Mouse (Mus musculus): ENCODE measurements at regions not wholly inside any gene's neighbourhood (a gene's known extent, or its start where the extent isn't known, plus 50 kb on each side); places are given as distances from the start of the nearest gene placed in this dataset.

GRCm38 (mm10) chr1:157731124-157731523, 224.6 kb downstream of the Sec16b start:
- WGBS = 90% methylated on average over 1 of the region's 1 CpGs

GRCm38 (mm10) chr1:157740725-157741665, 234.5 kb downstream of the Sec16b start:
- H3K9me3 ChIP-seq (ENCODE audit: low read length) = no peaks in the 10 kb centered on the region
- ATAC-seq (no peak), DNase-seq (ENCODE audit: low spot score) (no peak)
- no peaks in the 10 kb centered on the region for H3K27me3 ChIP-seq (replicated peaks; ENCODE audit: insufficient read depth, low read length)
- H3K36me3 ChIP-seq (ENCODE audit: insufficient read depth, low read length) = no peaks in the 10 kb centered on the region
- no peak overlapping the region for H3K9ac ChIP-seq (replicated peaks; ENCODE audit: low read depth)
- no peak overlapping the region for H3K4me3 ChIP-seq (ENCODE audit: low read depth, low read length)
- H3K27ac ChIP-seq (ENCODE audit: low read length) = no peak overlapping the region
- H3K4me2 ChIP-seq (replicated peaks; ENCODE audit: low read depth, low read length) = no peak overlapping the region
- H3K4me1 ChIP-seq (ENCODE audit: insufficient read depth, low read depth, low read length) = no peaks in the 10 kb centered on the region
- 49% methylated on average over 13 of the region's 13 CpGs for WGBS
- TF ChIP-seq EP300 (IDR thresholded peaks at IDR 0.05) (no peak), CTCF (IDR thresholded peaks at IDR 0.05) (no peak)

More at GRCm38 (mm10) chr1:157731124-157731523, 224.6 kb downstream of the Sec16b start:
- H3K4me3 ChIP-seq (ENCODE audit: low read depth, low read length) = no peak overlapping the region
- no peak for ATAC-seq
- DNase-seq (ENCODE audit: low spot score) = no peak
- H3K4me1 ChIP-seq (ENCODE audit: insufficient read depth, low read depth, low read length) = no peaks in the 10 kb centered on the region
- H3K9me3 ChIP-seq (ENCODE audit: low read length) = no peaks in the 10 kb centered on the region
- H3K27ac ChIP-seq (ENCODE audit: low read length) = no peak overlapping the region
- TF ChIP-seq EP300 (IDR thresholded peaks at IDR 0.05) = no peak
- TF ChIP-seq CTCF (IDR thresholded peaks at IDR 0.05) = no peak
- no peaks in the 10 kb centered on the region for H3K36me3 ChIP-seq (ENCODE audit: insufficient read depth, low read length)
- H3K27me3 ChIP-seq (replicated peaks; ENCODE audit: insufficient read depth, low read length) = no peaks in the 10 kb centered on the region
- H3K9ac ChIP-seq (replicated peaks; ENCODE audit: low read depth) = no peak overlapping the region
- H3K4me2 ChIP-seq (replicated peaks; ENCODE audit: low read depth, low read length) = no peak overlapping the region

GRCm38 (mm10) chr1:157745611-157746010, 239.1 kb downstream of the Sec16b start:
- DNase-seq (ENCODE audit: low spot score) = peak; percentile 52
- TF ChIP-seq EP300 (IDR thresholded peaks at IDR 0.05) (no peak), CTCF (IDR thresholded peaks at IDR 0.05) (peak; percentile 79)
- no peak overlapping the region for H3K9ac ChIP-seq (replicated peaks; ENCODE audit: low read depth)
- no peak overlapping the region for H3K4me3 ChIP-seq (ENCODE audit: low read depth, low read length)
- no peak overlapping the region for H3K27ac ChIP-seq (ENCODE audit: low read length)
- no peak for ATAC-seq
- no peaks in the 10 kb centered on the region for H3K9me3 ChIP-seq (ENCODE audit: low read length)
- H3K27me3 ChIP-seq (replicated peaks; ENCODE audit: insufficient read depth, low read length) = no peaks in the 10 kb centered on the region
- no peaks in the 10 kb centered on the region for H3K36me3 ChIP-seq (ENCODE audit: insufficient read depth, low read length)
- H3K4me1 ChIP-seq (ENCODE audit: insufficient read depth, low read depth, low read length) = no peaks in the 10 kb centered on the region
- H3K4me2 ChIP-seq (replicated peaks; ENCODE audit: low read depth, low read length) = no peak overlapping the region

GRCm38 (mm10) chr1:157755015-157755649, 248.6 kb downstream of the Sec16b start:
- H3K36me3 ChIP-seq (ENCODE audit: insufficient read depth, low read length) = no peaks in the 10 kb centered on the region
- no peak overlapping the region for H3K9ac ChIP-seq (replicated peaks; ENCODE audit: low read depth)
- 11% methylated on average over 10 of the region's 10 CpGs for WGBS
- DNase-seq (ENCODE audit: low spot score) (no peak), ATAC-seq (no peak)
- H3K4me1 ChIP-seq (ENCODE audit: insufficient read depth, low read depth, low read length) = no peaks in the 10 kb centered on the region
- no peaks in the 10 kb centered on the region for H3K27me3 ChIP-seq (replicated peaks; ENCODE audit: insufficient read depth, low read length)
- H3K4me3 ChIP-seq (ENCODE audit: low read depth, low read length) = no peak overlapping the region
- no peaks in the 10 kb centered on the region for H3K9me3 ChIP-seq (ENCODE audit: low read length)
- peak overlapping the region; percentile 11; the same call in 1 of the 2 replicates for H3K4me2 ChIP-seq (replicated peaks; ENCODE audit: low read depth, low read length)
- TF ChIP-seq CTCF (IDR thresholded peaks at IDR 0.05) = no peak
- no peak for TF ChIP-seq EP300 (IDR thresholded peaks at IDR 0.05)
- no peak overlapping the region for H3K27ac ChIP-seq (ENCODE audit: low read length)

GRCm38 (mm10) chr1:157756977-157757376, 250.4 kb downstream of the Sec16b start:
- TF ChIP-seq CTCF (IDR thresholded peaks at IDR 0.05) = no peak
- TF ChIP-seq EP300 (IDR thresholded peaks at IDR 0.05) = no peak
- WGBS = 84% methylated on average over 3 of the region's 3 CpGs
- no peak overlapping the region for H3K9ac ChIP-seq (replicated peaks; ENCODE audit: low read depth)
- no peaks in the 10 kb centered on the region for H3K4me1 ChIP-seq (ENCODE audit: insufficient read depth, low read depth, low read length)
- H3K36me3 ChIP-seq (ENCODE audit: insufficient read depth, low read length) = no peaks in the 10 kb centered on the region
- no peaks in the 10 kb centered on the region for H3K27me3 ChIP-seq (replicated peaks; ENCODE audit: insufficient read depth, low read length)
- H3K4me3 ChIP-seq (ENCODE audit: low read depth, low read length) = no peak overlapping the region
- no peak for DNase-seq (ENCODE audit: low spot score)
- H3K9me3 ChIP-seq (ENCODE audit: low read length) = no peaks in the 10 kb centered on the region
- H3K4me2 ChIP-seq (replicated peaks; ENCODE audit: low read depth, low read length) = no peak overlapping the region
- H3K27ac ChIP-seq (ENCODE audit: low read length) = no peak overlapping the region
- no peak for ATAC-seq

- TF ChIP-seq EP300 (IDR thresholded peaks at IDR 0.05) (no peak), CTCF (IDR thresholded peaks at IDR 0.05) (peak; percentile 36)
- H3K9ac ChIP-seq (replicated peaks; ENCODE audit: low read depth) = no peak overlapping the region
- WGBS = 96% methylated on average over 1 of the region's 1 CpGs
- H3K9me3 ChIP-seq (ENCODE audit: low read length) = no peaks in the 10 kb centered on the region
- ATAC-seq (no peak), DNase-seq (ENCODE audit: low spot score) (no peak)
- no peaks in the 10 kb centered on the region for H3K4me1 ChIP-seq (ENCODE audit: insufficient read depth, low read depth, low read length)
- no peak overlapping the region for H3K4me2 ChIP-seq (replicated peaks; ENCODE audit: low read depth, low read length)
- H3K4me3 ChIP-seq (ENCODE audit: low read depth, low read length) = no peak overlapping the region
- H3K36me3 ChIP-seq (ENCODE audit: insufficient read depth, low read length) = no peaks in the 10 kb centered on the region
- no peak overlapping the region for H3K27ac ChIP-seq (ENCODE audit: low read length)
- no peaks in the 10 kb centered on the region for H3K27me3 ChIP-seq (replicated peaks; ENCODE audit: insufficient read depth, low read length)
Observed at GRCm38 (mm10) chr1:157758337-157758736, 251.8 kb downstream of the Sec16b start.
